Mouse (Mus musculus): Measurements from ENCODE around the gene Timm29. TPM values are rescaled to one million over a fixed set of nuclear protein-coding genes. Genes with fewer than 3 reads are reported as not detected.

The Timm29 gene
- polyA plus RNA-seq, 1 experiment from 2014 or later = 57.9 TPM

DNA sequence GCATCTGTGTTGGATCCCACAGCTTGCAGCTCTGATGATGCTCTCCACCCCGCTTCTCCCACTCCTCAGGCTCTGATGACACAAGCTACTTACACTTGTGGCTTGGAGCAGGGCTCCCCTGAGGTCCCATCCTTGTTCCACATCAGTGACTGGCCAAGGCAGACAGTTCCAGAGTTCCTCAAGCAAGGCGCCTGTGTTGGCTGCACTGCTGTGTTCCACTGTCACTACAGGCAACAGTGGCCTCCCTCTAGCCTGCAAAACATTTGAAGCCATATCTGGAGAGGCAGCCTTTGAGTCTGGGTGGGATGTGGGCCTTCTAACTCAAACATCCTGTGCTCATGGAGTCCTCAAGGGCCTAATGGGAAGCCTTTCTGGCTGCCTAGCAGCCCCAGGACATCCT lies 35.5 kb upstream of the Timm29 start:
- no peak for ATAC-seq (ENCODE audit: low FRiP score)
- no peaks in the 10 kb centered on the region for H3K4me1 ChIP-seq (ENCODE audit: control insufficient read depth, insufficient read depth, low read length)
- H3K9ac ChIP-seq (ENCODE audit: low read length) = no peak overlapping the region
- DNase-seq (ENCODE audit: low spot score, missing footprints) = no peak
- 86% methylated on average over 2 of the region's 2 CpGs for whole genome bisulfite sequencing
- H3K36me3 ChIP-seq (ENCODE audit: control insufficient read depth, insufficient read depth, low read length) = no peaks in the 10 kb centered on the region
- H3K27ac ChIP-seq (ENCODE audit: low read depth, low read length) = no peak overlapping the region
- H3K4me3 ChIP-seq (ENCODE audit: low read depth, low read length) = no peak overlapping the region
- H3K9me3 ChIP-seq (ENCODE audit: control insufficient read depth, low read length) = no peaks in the 10 kb centered on the region
- no peak overlapping the region for H3K4me2 ChIP-seq
- no peaks in the 10 kb centered on the region for H3K27me3 ChIP-seq (ENCODE audit: control insufficient read depth, insufficient read depth, low read length)

DNA sequence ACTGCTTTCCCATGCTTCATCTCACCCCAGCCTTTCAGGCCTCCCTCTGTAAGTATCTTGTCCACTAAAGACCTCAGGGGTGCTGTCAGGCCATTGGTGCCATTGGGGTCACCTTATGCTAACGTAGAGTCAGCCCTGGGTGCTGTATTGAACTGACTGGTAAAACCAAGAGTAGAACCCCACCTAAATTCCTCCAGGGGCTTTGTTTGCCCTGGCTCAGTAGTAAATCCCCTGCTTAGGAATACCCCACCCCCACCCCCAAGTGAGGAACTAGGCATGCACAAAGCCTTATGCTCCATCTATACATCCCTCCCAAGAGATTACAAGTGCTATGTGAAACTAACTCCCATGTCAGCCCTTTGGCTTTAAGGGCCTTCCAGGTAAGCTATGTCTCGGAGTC lies 35.0 kb upstream of the Timm29 start:
- ATAC-seq (ENCODE audit: low FRiP score) (no peak), DNase-seq (ENCODE audit: low spot score, missing footprints) (no peak)
- H3K36me3 ChIP-seq (ENCODE audit: control insufficient read depth, insufficient read depth, low read length) = no peaks in the 10 kb centered on the region
- H3K4me3 ChIP-seq (ENCODE audit: low read depth, low read length) = no peak overlapping the region
- 91% methylated on average over 2 of the region's 2 CpGs for WGBS
- H3K9ac ChIP-seq (ENCODE audit: low read length) = no peak overlapping the region
- H3K9me3 ChIP-seq (ENCODE audit: control insufficient read depth, low read length) = no peaks in the 10 kb centered on the region
- H3K27me3 ChIP-seq (ENCODE audit: control insufficient read depth, insufficient read depth, low read length) = no peaks in the 10 kb centered on the region
- no peak overlapping the region for H3K27ac ChIP-seq (ENCODE audit: low read depth, low read length)
- H3K4me1 ChIP-seq (ENCODE audit: control insufficient read depth, insufficient read depth, low read length) = no peaks in the 10 kb centered on the region
- no peak overlapping the region for H3K4me2 ChIP-seq

DNA sequence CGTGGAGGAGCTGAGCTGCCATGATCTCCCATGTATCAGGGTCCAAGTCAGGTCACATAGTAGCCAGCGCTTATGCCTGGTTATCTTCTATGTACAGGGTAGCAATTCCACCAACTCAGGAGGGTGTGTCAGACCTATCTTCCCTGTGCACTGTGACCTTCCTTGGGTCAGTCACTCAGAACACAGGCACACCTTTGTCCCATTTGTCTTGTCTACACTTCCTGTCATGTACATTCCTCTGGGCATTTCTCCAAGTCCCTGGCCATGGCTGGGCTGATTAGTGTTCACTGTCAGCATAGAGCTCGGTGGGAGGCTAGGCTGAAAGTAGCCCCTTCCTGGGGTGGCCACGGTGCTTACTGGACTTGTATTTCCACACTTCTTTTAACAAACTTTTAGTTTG lies 34.2 kb upstream of the Timm29 start:
- WGBS = 91% methylated on average over 4 of the region's 4 CpGs
- Histone ChIP-seq H3K27me3 (ENCODE audit: control insufficient read depth, insufficient read depth, low read length) (no peaks in the 10 kb centered on the region), H3K4me2 (no peak overlapping the region), H3K27ac (ENCODE audit: low read depth, low read length) (no peak overlapping the region), H3K9ac (ENCODE audit: low read length) (no peak overlapping the region), H3K4me3 (ENCODE audit: low read depth, low read length) (no peak overlapping the region), H3K36me3 (ENCODE audit: control insufficient read depth, insufficient read depth, low read length) (no peaks in the 10 kb centered on the region), H3K4me1 (ENCODE audit: control insufficient read depth, insufficient read depth, low read length) (no peaks in the 10 kb centered on the region), H3K9me3 (ENCODE audit: control insufficient read depth, low read length) (no peaks in the 10 kb centered on the region)
- DNase-seq (ENCODE audit: low spot score, missing footprints) (peak; percentile 8), ATAC-seq (ENCODE audit: low FRiP score) (no peak)

DNA sequence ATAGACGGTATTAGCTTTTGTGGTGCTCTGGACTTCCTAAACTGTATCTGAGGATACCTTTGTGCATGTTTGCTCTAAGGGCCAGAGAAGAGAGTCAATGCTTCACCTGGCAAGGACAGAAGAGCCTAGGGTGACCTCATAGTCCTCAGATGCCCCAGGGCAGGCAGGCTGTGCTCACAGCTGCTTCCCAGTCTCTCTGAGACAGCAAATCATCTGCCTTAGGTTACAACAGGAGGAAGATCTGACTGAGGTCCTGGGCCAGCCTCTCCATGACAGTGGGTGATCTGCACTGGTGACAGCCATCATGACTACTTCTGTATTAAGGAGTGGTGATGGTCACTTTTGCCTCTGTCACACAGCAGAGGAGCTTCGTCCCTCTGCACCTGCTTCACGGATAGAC lies 33.4 kb upstream of the Timm29 start:
- no peak for DNase-seq (ENCODE audit: low spot score, missing footprints)
- H3K9me3 ChIP-seq (ENCODE audit: control insufficient read depth, low read length) = no peaks in the 10 kb centered on the region
- H3K36me3 ChIP-seq (ENCODE audit: control insufficient read depth, insufficient read depth, low read length) = no peaks in the 10 kb centered on the region
- H3K4me2 ChIP-seq = no peak overlapping the region
- no peak overlapping the region for H3K4me3 ChIP-seq (ENCODE audit: low read depth, low read length)
- no peaks in the 10 kb centered on the region for H3K27me3 ChIP-seq (ENCODE audit: control insufficient read depth, insufficient read depth, low read length)
- no peaks in the 10 kb centered on the region for H3K4me1 ChIP-seq (ENCODE audit: control insufficient read depth, insufficient read depth, low read length)
- ATAC-seq (ENCODE audit: low FRiP score) = no peak
- no peak overlapping the region for H3K9ac ChIP-seq (ENCODE audit: low read length)
- 0 out of 2 replicates have a peak overlapping the region, but pooled peaks have one; percentile 27 for H3K27ac ChIP-seq (ENCODE audit: low read depth, low read length)
- 95% methylated on average over 3 of the region's 3 CpGs for WGBS

DNA sequence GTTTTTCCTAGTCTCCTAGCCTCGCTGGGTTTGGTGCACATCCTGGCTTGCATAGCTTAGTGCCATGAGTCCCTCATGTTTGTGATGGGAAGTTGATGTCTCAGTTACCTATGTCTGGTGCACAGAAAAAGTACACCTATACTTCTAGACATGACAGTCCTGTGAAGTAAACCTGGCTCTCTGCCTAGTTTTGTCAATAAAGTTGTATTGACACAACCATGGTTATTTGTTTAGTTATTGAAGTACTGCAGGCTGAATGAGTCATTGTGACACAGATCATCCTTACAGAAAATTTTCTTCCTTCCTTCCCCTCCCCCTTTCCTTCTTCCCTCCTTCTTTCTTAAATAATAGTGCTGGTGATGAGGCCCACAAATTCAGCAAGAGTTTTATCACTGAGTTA lies 28.1 kb upstream of the Timm29 start:
- Histone ChIP-seq H3K4me3 (ENCODE audit: low read depth, low read length) (no peak overlapping the region), H3K4me2 (no peak overlapping the region), H3K9ac (ENCODE audit: low read length) (no peak overlapping the region), H3K36me3 (ENCODE audit: control insufficient read depth, insufficient read depth, low read length) (no peaks in the 10 kb centered on the region), H3K27me3 (ENCODE audit: control insufficient read depth, insufficient read depth, low read length) (no peaks in the 10 kb centered on the region), H3K27ac (ENCODE audit: low read depth, low read length) (no peak overlapping the region), H3K9me3 (ENCODE audit: control insufficient read depth, low read length) (no peaks in the 10 kb centered on the region), H3K4me1 (ENCODE audit: control insufficient read depth, insufficient read depth, low read length) (no peaks in the 10 kb centered on the region)
- 74% methylated on average over 1 of the region's 1 CpGs for WGBS
- DNase-seq (ENCODE audit: low spot score, missing footprints) = no peak
- ATAC-seq (ENCODE audit: low FRiP score) = no peak

DNA sequence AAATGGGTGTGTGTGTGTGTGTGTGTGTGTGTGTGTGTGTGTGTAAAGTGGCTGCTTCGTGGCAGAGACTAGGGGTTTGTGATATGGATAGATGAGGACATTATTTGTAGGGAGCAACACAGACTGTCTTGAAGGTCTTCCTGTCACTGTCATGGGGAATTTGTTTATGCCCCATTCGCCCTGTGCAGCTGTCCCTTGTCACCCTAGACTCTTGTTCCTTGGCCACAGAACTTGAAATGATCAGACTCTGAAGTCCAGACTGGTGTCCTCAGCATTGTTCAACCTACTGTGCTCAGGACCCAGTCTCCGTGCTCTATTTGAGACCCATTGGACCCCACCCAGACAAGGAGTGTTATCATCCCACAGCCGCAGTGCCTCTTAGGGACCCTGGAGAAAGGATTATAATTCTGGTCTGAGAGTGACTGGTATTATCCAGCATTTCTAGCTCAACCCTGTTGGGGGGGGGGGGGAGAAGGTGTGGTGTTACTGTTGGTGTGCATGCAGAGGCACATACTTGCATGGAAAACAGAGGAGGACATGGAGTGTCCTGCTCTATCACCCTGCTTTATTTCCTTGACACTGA lies 27.4 kb upstream of the Timm29 start:
- H3K36me3 ChIP-seq (ENCODE audit: control insufficient read depth, insufficient read depth, low read length) = peaks cover 6% of the 10 kb centered on the region
- 88% methylated on average over 4 of the region's 4 CpGs for WGBS

DNA sequence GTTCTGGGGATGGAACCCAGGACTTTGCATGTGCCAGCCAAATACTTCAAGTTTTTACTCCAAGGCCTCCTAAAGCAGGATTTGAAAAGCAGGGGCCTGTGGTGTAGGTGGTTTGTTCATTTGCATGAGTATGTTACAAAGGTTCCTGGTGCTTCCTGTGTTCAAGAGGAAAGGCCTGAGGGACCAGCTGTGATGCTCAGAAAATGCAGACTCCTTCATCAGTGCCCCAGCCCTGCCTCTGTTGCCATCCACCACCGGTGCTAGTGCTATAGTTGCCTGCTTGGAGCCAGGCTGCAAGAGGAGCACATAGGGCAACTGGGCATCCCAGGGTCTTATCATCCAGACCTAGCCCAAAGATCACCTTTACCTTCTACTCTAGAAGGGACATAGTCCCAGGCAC lies 26.0 kb upstream of the Timm29 start:
- peaks cover 9% of the 10 kb centered on the region for H3K36me3 ChIP-seq (ENCODE audit: control insufficient read depth, insufficient read depth, low read length)
- H3K27ac ChIP-seq (ENCODE audit: low read depth, low read length) = no peak overlapping the region
- 94% methylated on average over 1 of the region's 1 CpGs for WGBS
- no peaks in the 10 kb centered on the region for H3K27me3 ChIP-seq (ENCODE audit: control insufficient read depth, insufficient read depth, low read length)
- no peaks in the 10 kb centered on the region for H3K9me3 ChIP-seq (ENCODE audit: control insufficient read depth, low read length)
- no peak overlapping the region for H3K4me2 ChIP-seq
- DNase-seq (ENCODE audit: low spot score, missing footprints) = no peak
- no peaks in the 10 kb centered on the region for H3K4me1 ChIP-seq (ENCODE audit: control insufficient read depth, insufficient read depth, low read length)
- H3K9ac ChIP-seq (ENCODE audit: low read length) = no peak overlapping the region
- ATAC-seq (ENCODE audit: low FRiP score) = no peak
- H3K4me3 ChIP-seq (ENCODE audit: low read depth, low read length) = no peak overlapping the region

More for the DNA sequence above, 27.4 kb upstream of the Timm29 start:
- no peak overlapping the region for H3K4me3 ChIP-seq (ENCODE audit: low read depth, low read length)
- H3K27ac ChIP-seq (ENCODE audit: low read depth, low read length) = no peak overlapping the region
- H3K4me2 ChIP-seq = no peak overlapping the region
- DNase-seq (ENCODE audit: low spot score, missing footprints) (no peak), ATAC-seq (ENCODE audit: low FRiP score) (no peak)
- no peak overlapping the region for H3K9ac ChIP-seq (ENCODE audit: low read length)
- H3K4me1 ChIP-seq (ENCODE audit: control insufficient read depth, insufficient read depth, low read length) = no peaks in the 10 kb centered on the region
- H3K27me3 ChIP-seq (ENCODE audit: control insufficient read depth, insufficient read depth, low read length) = no peaks in the 10 kb centered on the region
- H3K9me3 ChIP-seq (ENCODE audit: control insufficient read depth, low read length) = no peaks in the 10 kb centered on the region

DNA sequence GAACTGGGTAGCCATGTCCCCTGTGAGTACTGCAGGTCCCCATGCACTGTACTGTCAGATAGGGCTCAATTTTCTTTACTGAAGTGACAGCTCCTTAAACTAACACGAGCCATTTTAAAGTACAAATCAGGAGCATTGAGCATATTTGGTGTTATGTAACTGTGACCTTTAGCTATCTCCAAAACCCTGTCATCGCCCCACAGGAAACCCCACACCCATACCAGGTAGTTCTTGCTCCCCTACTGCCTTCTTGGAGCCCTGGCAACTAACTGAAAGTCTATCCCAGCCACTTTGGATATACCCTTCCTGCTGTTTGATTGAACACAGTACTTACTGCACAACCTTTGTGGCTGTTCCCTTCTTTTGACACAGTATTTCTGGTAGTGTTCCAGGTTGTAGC lies 25.5 kb upstream of the Timm29 start:
- DNase-seq (ENCODE audit: low spot score, missing footprints) (no peak), ATAC-seq (ENCODE audit: low FRiP score) (no peak)
- Histone ChIP-seq H3K36me3 (ENCODE audit: control insufficient read depth, insufficient read depth, low read length) (peaks cover 10% of the 10 kb centered on the region), H3K9me3 (ENCODE audit: control insufficient read depth, low read length) (no peaks in the 10 kb centered on the region), H3K4me2 (no peak overlapping the region), H3K4me3 (ENCODE audit: low read depth, low read length) (no peak overlapping the region), H3K4me1 (ENCODE audit: control insufficient read depth, insufficient read depth, low read length) (no peaks in the 10 kb centered on the region), H3K27ac (ENCODE audit: low read depth, low read length) (no peak overlapping the region), H3K9ac (ENCODE audit: low read length) (no peak overlapping the region), H3K27me3 (ENCODE audit: control insufficient read depth, insufficient read depth, low read length) (no peaks in the 10 kb centered on the region)
- WGBS = 89% methylated on average over 2 of the region's 2 CpGs

DNA sequence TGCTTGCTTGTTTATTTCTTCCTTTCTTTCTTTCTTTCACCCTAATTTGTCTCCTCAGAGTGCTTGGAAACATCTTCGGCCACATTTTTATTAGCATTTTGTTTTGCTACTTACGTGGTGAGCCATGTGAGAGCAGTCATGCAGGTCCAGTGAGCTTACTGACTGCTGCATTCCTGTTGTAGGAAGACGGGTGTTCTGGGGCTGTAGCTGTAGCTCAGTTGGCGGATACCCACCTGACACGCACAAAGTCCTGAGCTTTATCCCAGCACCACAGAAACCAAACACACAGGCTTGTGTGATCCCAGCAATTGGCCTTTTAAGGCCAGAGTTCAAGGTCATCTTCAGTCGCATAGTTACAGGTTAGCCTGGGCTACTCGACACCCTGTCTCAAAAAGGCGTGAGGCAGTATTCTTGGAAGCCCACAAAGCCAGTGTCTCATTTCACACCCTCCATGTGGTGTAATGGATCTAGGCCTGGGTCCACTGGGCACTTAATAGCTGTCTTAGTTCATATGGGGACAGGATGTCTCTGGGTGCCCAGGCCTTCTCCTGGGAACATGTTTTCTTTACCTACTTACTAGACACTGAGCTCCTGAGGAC lies 23.8 kb upstream of the Timm29 start:
- Histone ChIP-seq H3K4me1 (ENCODE audit: control insufficient read depth, insufficient read depth, low read length) (no peaks in the 10 kb centered on the region), H3K27ac (ENCODE audit: low read depth, low read length) (no peak overlapping the region), H3K4me2 (no peak overlapping the region), H3K27me3 (ENCODE audit: control insufficient read depth, insufficient read depth, low read length) (no peaks in the 10 kb centered on the region), H3K36me3 (ENCODE audit: control insufficient read depth, insufficient read depth, low read length) (peaks cover 13% of the 10 kb centered on the region), H3K9me3 (ENCODE audit: control insufficient read depth, low read length) (no peaks in the 10 kb centered on the region), H3K9ac (ENCODE audit: low read length) (no peak overlapping the region), H3K4me3 (ENCODE audit: low read depth, low read length) (no peak overlapping the region)
- 91% methylated on average over 8 of the region's 8 CpGs for WGBS
- peak; percentile 72 for DNase-seq (ENCODE audit: low spot score, missing footprints)
- ATAC-seq (ENCODE audit: low FRiP score) = no peak

Measured in midbrain, embryonic 11.5 days (tissue).